Mouse (Mus musculus) MEL (cell line): Measurements from ENCODE around the gene Herpud1. TPM values are rescaled to one million over a fixed set of nuclear protein-coding genes. Genes with fewer than 3 reads are reported as not detected.

Experiments used
- DNase-seq: peaks from one replicate; pipeline ENCODE4 v3.0.0; 2011; ENCODE audit warnings: low read depth, low spot score
- H3K27ac ChIP-seq: 2 replicates; pipeline ENCODE4 v1.5.1; 2012; ENCODE audit warnings: low read depth, mild to moderate bottlenecking, control low read depth, low read length, moderate library complexity; ENCODE audit not compliant: control insufficient read depth
- H3K27me3 ChIP-seq, 2 experiments: fragments of 150-350 bp in 1 of 2; sonication (generic) in 1 of 2; 2 replicates each; pipeline ENCODE4 v1.6.1; 2012; ENCODE audit warnings: low read length in 2 of 2, mild to moderate bottlenecking in 2 of 2, improper control_type of control experiment in 1 of 2, moderate library complexity in 1 of 2; ENCODE audit not compliant: insufficient read depth in 2 of 2, control insufficient read depth in 1 of 2
- H3K36me3 ChIP-seq, 2 experiments: 2 replicates each; pipeline ENCODE4 v1.6.1; 2012 to 2014; ENCODE audit warnings: low read length in 2 of 2, improper control_type of control experiment in 1 of 2, inconsistent platforms in 1 of 2, mild to moderate bottlenecking in 1 of 2; ENCODE audit not compliant: insufficient read depth in 2 of 2, control insufficient read depth in 1 of 2
- H3K4me1 ChIP-seq, 2 experiments: fragments of 150-350 bp in 1 of 2; sonication (generic) in 1 of 2; 2 replicates each; pipeline ENCODE4 v1.6.1; 2012; ENCODE audit warnings: low read length in 2 of 2, improper control_type of control experiment in 1 of 2, mild to moderate bottlenecking in 1 of 2; ENCODE audit not compliant: insufficient read depth in 2 of 2, control insufficient read depth in 1 of 2
- H3K4me3 ChIP-seq, 2 experiments: fragments of 150-350 bp in 1 of 2; sonication (generic) in 1 of 2; 2 replicates each; pipeline ENCODE4 v1.5.1; 2012; ENCODE audit warnings: low read depth in 2 of 2, low read length in 2 of 2, mild to moderate bottlenecking in 2 of 2, moderate library complexity in 2 of 2, control low read depth in 1 of 2, improper control_type of control experiment in 1 of 2; ENCODE audit not compliant: control insufficient read depth in 1 of 2, insufficient read depth in 1 of 2
- H3K79me2 ChIP-seq: 2 replicates; pipeline ENCODE4 v1.6.1; 2012; ENCODE audit warnings: mild to moderate bottlenecking, low read length, moderate library complexity; ENCODE audit not compliant: control insufficient read depth, poor library complexity, insufficient read depth
- H3K9ac ChIP-seq: 2 replicates; pipeline ENCODE4 v1.6.1; 2012; ENCODE audit warnings: low read depth, mild to moderate bottlenecking, control low read depth, low read length, moderate library complexity; ENCODE audit not compliant: control insufficient read depth, poor library complexity, severe bottlenecking
- H3K9me3 ChIP-seq: fragments of 150-350 bp; sonication (generic); replicated peaks from 2 replicates; pipeline ENCODE4 v1.6.1; 2012; ENCODE audit warnings: mild to moderate bottlenecking, low read length, improper control_type of control experiment, moderate library complexity; ENCODE audit not compliant: insufficient read depth
- CHD1 ChIP-seq: IDR thresholded peaks from 2 replicates; pipeline ENCODE4 v1.6.1; 2012; ENCODE audit warnings: low read depth, mild to moderate bottlenecking, inconsistent platforms, low read length, improper control_type of control experiment
- CTCF ChIP-seq, 3 experiments: IDR thresholded peaks in 2 of 3; conservative IDR thresholded peaks in 1 of 3; 2 replicates each; pipeline ENCODE4 v1.5.1; 2011 to 2012; ENCODE audit warnings: low read length in 3 of 3, low read depth in 2 of 3, mild to moderate bottlenecking in 2 of 3, improper control_type of control experiment in 1 of 3, inconsistent platforms in 1 of 3, mixed read lengths in 1 of 3, moderate library complexity in 1 of 3; ENCODE audit not compliant: control insufficient read depth in 1 of 3, insufficient read depth in 1 of 3, poor library complexity in 1 of 3, severe bottlenecking in 1 of 3
- E2F4 ChIP-seq: IDR thresholded peaks from 2 replicates; pipeline ENCODE4 v1.6.1; 2011; ENCODE audit warnings: low read depth, low read length, improper control_type of control experiment, borderline replicate concordance
- EP300 ChIP-seq, 2 experiments: IDR thresholded peaks; 2 replicates each; pipeline ENCODE4 v1.6.1; 2011; ENCODE audit warnings: improper control_type of control experiment in 2 of 2, low read length in 2 of 2, low read depth in 1 of 2, mild to moderate bottlenecking in 1 of 2
- GABPA ChIP-seq: IDR thresholded peaks from 2 replicates; pipeline ENCODE4 v1.6.1; 2012; ENCODE audit warnings: low read depth, mild to moderate bottlenecking, inconsistent platforms, low read length, improper control_type of control experiment, moderate library complexity
- JUND ChIP-seq: IDR thresholded peaks from 2 replicates; pipeline ENCODE4 v1.6.1; 2011; ENCODE audit warnings: low read depth, mild to moderate bottlenecking, improper control_type of control experiment, low read length
- KAT2A ChIP-seq: conservative IDR thresholded peaks from 2 replicates; pipeline ENCODE4 v1.6.1; 2012; ENCODE audit warnings: low read depth, low read length, improper control_type of control experiment, inconsistent platforms
- MAFK ChIP-seq: IDR thresholded peaks from 2 replicates; pipeline ENCODE4 v1.6.1; 2011; ENCODE audit warnings: low read depth, mild to moderate bottlenecking, low read length, improper control_type of control experiment, borderline replicate concordance
- MAX ChIP-seq: IDR thresholded peaks from 2 replicates; pipeline ENCODE4 v1.6.1; 2011; ENCODE audit warnings: low read length, improper control_type of control experiment
- MAZ ChIP-seq: IDR thresholded peaks from 2 replicates; pipeline ENCODE4 v1.6.1; 2012; ENCODE audit warnings: low read depth, mild to moderate bottlenecking, inconsistent platforms, low read length, improper control_type of control experiment
- MEF2A ChIP-seq: IDR thresholded peaks from 2 replicates; pipeline ENCODE4 v1.6.1; 2014; ENCODE audit warnings: low read depth, mild to moderate bottlenecking, inconsistent platforms, low read length, improper control_type of control experiment; ENCODE audit not compliant: poor library complexity, insufficient replicate concordance, severe bottlenecking; ENCODE audit errors: extremely low read depth
- MXI1 ChIP-seq: IDR thresholded peaks from 2 replicates; pipeline ENCODE4 v1.6.1; 2011; ENCODE audit warnings: mild to moderate bottlenecking, low read depth, low read length, improper control_type of control experiment
- MYB ChIP-seq: IDR thresholded peaks from 2 replicates; pipeline ENCODE4 v1.6.1; 2011; ENCODE audit warnings: mild to moderate bottlenecking, low read depth, low read length, improper control_type of control experiment
- MYC ChIP-seq: IDR thresholded peaks from 2 replicates; pipeline ENCODE4 v1.6.1; 2011; ENCODE audit warnings: low read depth, mild to moderate bottlenecking, low read length, improper control_type of control experiment, moderate library complexity
- NRF1 ChIP-seq: IDR thresholded peaks from 2 replicates; pipeline ENCODE4 v1.6.1; 2014; ENCODE audit warnings: low read depth, mild to moderate bottlenecking, inconsistent platforms, low read length, improper control_type of control experiment, moderate library complexity; ENCODE audit not compliant: poor library complexity, insufficient read depth, severe bottlenecking
- POLR2A ChIP-seq, 2 experiments: IDR thresholded peaks; 2 replicates each; pipeline ENCODE4 v1.6.1; 2011 to 2012; ENCODE audit warnings: low read length in 2 of 2, mild to moderate bottlenecking in 2 of 2, control low read depth in 1 of 2, improper control_type of control experiment in 1 of 2, low read depth in 1 of 2, moderate library complexity in 1 of 2; ENCODE audit not compliant: control insufficient read depth in 1 of 2, insufficient read depth in 1 of 2, poor library complexity in 1 of 2
- POLR2AphosphoS5 ChIP-seq: IDR thresholded peaks from 2 replicates; pipeline ENCODE4 v1.6.1; 2012; ENCODE audit warnings: low read depth, borderline replicate concordance, mild to moderate bottlenecking, inconsistent platforms, low read length, moderate library complexity, mixed read lengths
- SIN3A ChIP-seq: IDR thresholded peaks from 2 replicates; pipeline ENCODE4 v1.6.1; 2012; ENCODE audit warnings: low read length, improper control_type of control experiment, inconsistent platforms
- SMC3 ChIP-seq: IDR thresholded peaks from 2 replicates; pipeline ENCODE4 v1.6.1; 2011; ENCODE audit warnings: low read depth, low read length, improper control_type of control experiment
- TAL1 ChIP-seq: IDR thresholded peaks from 2 replicates; pipeline ENCODE4 v1.6.1; 2012; ENCODE audit warnings: mild to moderate bottlenecking, inconsistent platforms, low read length, moderate library complexity, mixed read lengths
- TCF12 ChIP-seq: IDR thresholded peaks from 2 replicates; pipeline ENCODE4 v1.6.1; 2014; ENCODE audit warnings: low read depth, mild to moderate bottlenecking, inconsistent platforms, low read length, improper control_type of control experiment, moderate library complexity
- UBTF ChIP-seq: IDR thresholded peaks from 2 replicates; pipeline ENCODE4 v1.6.1; 2012; ENCODE audit warnings: low read depth, mild to moderate bottlenecking, inconsistent platforms, low read length, improper control_type of control experiment, moderate library complexity, borderline replicate concordance; ENCODE audit not compliant: insufficient read depth
- ZC3H11A ChIP-seq: IDR thresholded peaks from 2 replicates; pipeline ENCODE4 v1.6.1; 2012; ENCODE audit warnings: low read depth, mild to moderate bottlenecking, inconsistent platforms, low read length, improper control_type of control experiment
- ZMIZ1 ChIP-seq: IDR thresholded peaks from 2 replicates; pipeline ENCODE4 v1.6.1; 2012; ENCODE audit warnings: low read depth, mild to moderate bottlenecking, inconsistent platforms, low read length, improper control_type of control experiment, moderate library complexity
- ZNF384 ChIP-seq: IDR thresholded peaks from 2 replicates; pipeline ENCODE4 v1.6.1; 2012; ENCODE audit warnings: low read depth, mild to moderate bottlenecking, inconsistent platforms, low read length, improper control_type of control experiment
- polyA plus RNA-seq, 2 experiments: library from polyadenylated mRNA; stranded (reverse) in 1 of 2; unstranded in 1 of 2; fragments of >175 nt in 1 of 2; fragments of >200 nt in 1 of 2; gene quantifications; 2 replicates each; pipeline versions ENCODE4 v1.2.1 to v1.2.4; 2012; ENCODE audit warnings: low replicate concordance in 2 of 2, low read depth in 1 of 2; ENCODE audit not compliant: insufficient read length in 2 of 2, insufficient read depth in 1 of 2, missing spikeins in 1 of 2
- total RNA-seq: library from RNA; depleted of rRNA; stranded (reverse); fragments of 300-350 nt; gene quantifications from 2 replicates; pipeline ENCODE4 v1.2.3, GENCODE M21; 2012

Gene Herpud1
- total and polyA plus RNA-seq, 3 experiments = 66.1 to 66.9 TPM; not detected in 1

GRCm38 (mm10) chr8:94433981-94434466 lies 47.8 kb downstream of the Herpud1 start, which contains the start of gene Nlrc5:
TSS of gene Nlrc5 (plus strand) at chr8:94434356.
- Histone ChIP-seq H3K4me1 (no peaks in the 10 kb centered on the region), H3K9me3 (no peaks in the 10 kb centered on the region), H3K79me2 (no peaks in the 10 kb centered on the region), H3K36me3 (no peaks in the 10 kb centered on the region), H3K27ac (no peak within 1 kb of the TSS), H3K9ac (no peak within 1 kb of the TSS), H3K27me3 (peaks cover 15 to 24% of the 10 kb centered on the region in 2 experiments), H3K4me3 (no peak within 1 kb of the TSS)
- no peak for TF ChIP-seq ZC3H11A
- no peak for TF ChIP-seq NRF1
- TF ChIP-seq JUND = no peak
- no peak for TF ChIP-seq E2F4
- no peak for TF ChIP-seq POLR2A (IDR thresholded peaks at IDR 0.05; ENCODE audit: control insufficient read depth in 1 of 2, insufficient read depth in 1 of 2, low read depth in 1 of 2, low read length in 2 of 2, poor library complexity in 1 of 2)
- TF ChIP-seq TAL1 = no peak
- TF ChIP-seq MEF2A = no peak
- no peak for TF ChIP-seq ZNF384
- TF ChIP-seq ZMIZ1 = no peak
- no peak for TF ChIP-seq CTCF (IDR thresholded peaks at IDR 0.05 in 2 of 3, conservative IDR thresholded peaks at IDR 0.05 in 1 of 3; ENCODE audit: control insufficient read depth in 1 of 3, insufficient read depth in 1 of 3, low read depth in 2 of 3, low read length in 3 of 3, poor library complexity in 1 of 3, severe bottlenecking in 1 of 3)
- TF ChIP-seq SMC3 = no peak
- no peak for TF ChIP-seq SIN3A
- no peak for TF ChIP-seq MAX
- no peak for TF ChIP-seq TCF12
- no peak for TF ChIP-seq MAFK
- no peak for TF ChIP-seq MAZ
- TF ChIP-seq MYC = no peak
- no peak for DNase-seq

- DNase-seq = no peak
- Histone ChIP-seq H3K27ac (no peak overlapping the region), H3K79me2 (no peaks in the 10 kb centered on the region), H3K4me1 (no peaks in the 10 kb centered on the region), H3K4me3 (no peak overlapping the region), H3K9ac (no peak overlapping the region), H3K36me3 (no peaks in the 10 kb centered on the region), H3K9me3 (no peaks in the 10 kb centered on the region), H3K27me3 (peaks cover 13 to 27% of the 10 kb centered on the region in 2 experiments)
- no peak for TF ChIP-seq CHD1
- TF ChIP-seq TCF12 = no peak
- TF ChIP-seq EP300 (IDR thresholded peaks at IDR 0.05; ENCODE audit: low read depth in 1 of 2, low read length in 2 of 2) = no peak
- no peak for TF ChIP-seq UBTF
- no peak for TF ChIP-seq KAT2A
- TF ChIP-seq POLR2AphosphoS5 = no peak
- TF ChIP-seq MXI1 = no peak
- TF ChIP-seq JUND = no peak
- no peak for TF ChIP-seq ZC3H11A
- no peak for TF ChIP-seq MEF2A
- TF ChIP-seq MYB = no peak
- TF ChIP-seq SMC3 = no peak
- TF ChIP-seq GABPA = no peak
Observed at GRCm38 (mm10) chr8:94434958-94435357, 48.7 kb downstream of the Herpud1 start.
